Mouse (Mus musculus) MEL (cell line): ENCODE measurements around the gene Amot. TPM values are rescaled to one million over a fixed set of nuclear protein-coding genes. Genes with fewer than 3 reads are reported as not detected.

Source experiments
- DNase-seq: peaks from one replicate; pipeline ENCODE4 v3.0.0; 2011; ENCODE audit warnings: low read depth, low spot score
- H3K27ac ChIP-seq: 2 replicates; pipeline ENCODE4 v1.5.1; 2012; ENCODE audit warnings: low read depth, mild to moderate bottlenecking, control low read depth, low read length, moderate library complexity; ENCODE audit not compliant: control insufficient read depth
- H3K27me3 ChIP-seq, 2 experiments: fragments of 150-350 bp in 1 of 2; sonication (generic) in 1 of 2; 2 replicates each; pipeline ENCODE4 v1.6.1; 2012; ENCODE audit warnings: low read length in 2 of 2, mild to moderate bottlenecking in 2 of 2, improper control_type of control experiment in 1 of 2, moderate library complexity in 1 of 2; ENCODE audit not compliant: insufficient read depth in 2 of 2, control insufficient read depth in 1 of 2
- H3K36me3 ChIP-seq, 2 experiments: 2 replicates each; pipeline ENCODE4 v1.6.1; 2012 to 2014; ENCODE audit warnings: low read length in 2 of 2, improper control_type of control experiment in 1 of 2, inconsistent platforms in 1 of 2, mild to moderate bottlenecking in 1 of 2; ENCODE audit not compliant: insufficient read depth in 2 of 2, control insufficient read depth in 1 of 2
- H3K4me1 ChIP-seq, 2 experiments: fragments of 150-350 bp in 1 of 2; sonication (generic) in 1 of 2; 2 replicates each; pipeline ENCODE4 v1.6.1; 2012; ENCODE audit warnings: low read length in 2 of 2, improper control_type of control experiment in 1 of 2, mild to moderate bottlenecking in 1 of 2; ENCODE audit not compliant: insufficient read depth in 2 of 2, control insufficient read depth in 1 of 2
- H3K4me3 ChIP-seq, 2 experiments: fragments of 150-350 bp in 1 of 2; sonication (generic) in 1 of 2; 2 replicates each; pipeline ENCODE4 v1.5.1; 2012; ENCODE audit warnings: low read depth in 2 of 2, low read length in 2 of 2, mild to moderate bottlenecking in 2 of 2, moderate library complexity in 2 of 2, control low read depth in 1 of 2, improper control_type of control experiment in 1 of 2; ENCODE audit not compliant: control insufficient read depth in 1 of 2, insufficient read depth in 1 of 2
- H3K79me2 ChIP-seq: 2 replicates; pipeline ENCODE4 v1.6.1; 2012; ENCODE audit warnings: mild to moderate bottlenecking, low read length, moderate library complexity; ENCODE audit not compliant: control insufficient read depth, poor library complexity, insufficient read depth
- H3K9ac ChIP-seq: 2 replicates; pipeline ENCODE4 v1.6.1; 2012; ENCODE audit warnings: low read depth, mild to moderate bottlenecking, control low read depth, low read length, moderate library complexity; ENCODE audit not compliant: control insufficient read depth, poor library complexity, severe bottlenecking
- H3K9me3 ChIP-seq: fragments of 150-350 bp; sonication (generic); replicated peaks from 2 replicates; pipeline ENCODE4 v1.6.1; 2012; ENCODE audit warnings: mild to moderate bottlenecking, low read length, improper control_type of control experiment, moderate library complexity; ENCODE audit not compliant: insufficient read depth
- CHD2 ChIP-seq: IDR thresholded peaks from 2 replicates; pipeline ENCODE4 v1.6.1; 2011; ENCODE audit warnings: low read length, improper control_type of control experiment
- CTCF ChIP-seq, 3 experiments: IDR thresholded peaks in 2 of 3; conservative IDR thresholded peaks in 1 of 3; 2 replicates each; pipeline ENCODE4 v1.5.1; 2011 to 2012; ENCODE audit warnings: low read length in 3 of 3, low read depth in 2 of 3, mild to moderate bottlenecking in 2 of 3, improper control_type of control experiment in 1 of 3, inconsistent platforms in 1 of 3, mixed read lengths in 1 of 3, moderate library complexity in 1 of 3; ENCODE audit not compliant: control insufficient read depth in 1 of 3, insufficient read depth in 1 of 3, poor library complexity in 1 of 3, severe bottlenecking in 1 of 3
- ELF1 ChIP-seq: IDR thresholded peaks from 2 replicates; pipeline ENCODE4 v1.6.1; 2014; ENCODE audit warnings: low read depth, mild to moderate bottlenecking, inconsistent platforms, low read length, improper control_type of control experiment, moderate library complexity
- EP300 ChIP-seq, 2 experiments: IDR thresholded peaks; 2 replicates each; pipeline ENCODE4 v1.6.1; 2011; ENCODE audit warnings: improper control_type of control experiment in 2 of 2, low read length in 2 of 2, low read depth in 1 of 2, mild to moderate bottlenecking in 1 of 2
- ETS1 ChIP-seq: IDR thresholded peaks from 2 replicates; pipeline ENCODE4 v1.6.1; 2012; ENCODE audit warnings: low read depth, mild to moderate bottlenecking, inconsistent platforms, low read length, improper control_type of control experiment, moderate library complexity
- GABPA ChIP-seq: IDR thresholded peaks from 2 replicates; pipeline ENCODE4 v1.6.1; 2012; ENCODE audit warnings: low read depth, mild to moderate bottlenecking, inconsistent platforms, low read length, improper control_type of control experiment, moderate library complexity
- HCFC1 ChIP-seq: IDR thresholded peaks from 2 replicates; pipeline ENCODE4 v1.6.1; 2012; ENCODE audit warnings: low read depth, mild to moderate bottlenecking, inconsistent platforms, low read length, improper control_type of control experiment, moderate library complexity
- JUND ChIP-seq: IDR thresholded peaks from 2 replicates; pipeline ENCODE4 v1.6.1; 2011; ENCODE audit warnings: low read depth, mild to moderate bottlenecking, improper control_type of control experiment, low read length
- KAT2A ChIP-seq: conservative IDR thresholded peaks from 2 replicates; pipeline ENCODE4 v1.6.1; 2012; ENCODE audit warnings: low read depth, low read length, improper control_type of control experiment, inconsistent platforms
- MAX ChIP-seq: IDR thresholded peaks from 2 replicates; pipeline ENCODE4 v1.6.1; 2011; ENCODE audit warnings: low read length, improper control_type of control experiment
- MEF2A ChIP-seq: IDR thresholded peaks from 2 replicates; pipeline ENCODE4 v1.6.1; 2014; ENCODE audit warnings: low read depth, mild to moderate bottlenecking, inconsistent platforms, low read length, improper control_type of control experiment; ENCODE audit not compliant: poor library complexity, insufficient replicate concordance, severe bottlenecking; ENCODE audit errors: extremely low read depth
- NRF1 ChIP-seq: IDR thresholded peaks from 2 replicates; pipeline ENCODE4 v1.6.1; 2014; ENCODE audit warnings: low read depth, mild to moderate bottlenecking, inconsistent platforms, low read length, improper control_type of control experiment, moderate library complexity; ENCODE audit not compliant: poor library complexity, insufficient read depth, severe bottlenecking
- POLR2A ChIP-seq, 2 experiments: IDR thresholded peaks; 2 replicates each; pipeline ENCODE4 v1.6.1; 2011 to 2012; ENCODE audit warnings: low read length in 2 of 2, mild to moderate bottlenecking in 2 of 2, control low read depth in 1 of 2, improper control_type of control experiment in 1 of 2, low read depth in 1 of 2, moderate library complexity in 1 of 2; ENCODE audit not compliant: control insufficient read depth in 1 of 2, insufficient read depth in 1 of 2, poor library complexity in 1 of 2
- RAD21 ChIP-seq: IDR thresholded peaks from 2 replicates; pipeline ENCODE4 v1.6.1; 2011; ENCODE audit warnings: mild to moderate bottlenecking, low read depth, low read length, improper control_type of control experiment
- RCOR1 ChIP-seq: IDR thresholded peaks from 2 replicates; pipeline ENCODE4 v1.6.1; 2012; ENCODE audit warnings: low read depth, mild to moderate bottlenecking, inconsistent platforms, low read length, improper control_type of control experiment
- SMC3 ChIP-seq: IDR thresholded peaks from 2 replicates; pipeline ENCODE4 v1.6.1; 2011; ENCODE audit warnings: low read depth, low read length, improper control_type of control experiment
- TBP ChIP-seq: IDR thresholded peaks from 2 replicates; pipeline ENCODE4 v1.8.0; 2011; ENCODE audit warnings: low read depth, low read length, improper control_type of control experiment
- UBTF ChIP-seq: IDR thresholded peaks from 2 replicates; pipeline ENCODE4 v1.6.1; 2012; ENCODE audit warnings: low read depth, mild to moderate bottlenecking, inconsistent platforms, low read length, improper control_type of control experiment, moderate library complexity, borderline replicate concordance; ENCODE audit not compliant: insufficient read depth
- USF1 ChIP-seq: IDR thresholded peaks from 2 replicates; pipeline ENCODE4 v1.6.1; 2014; ENCODE audit warnings: low read depth, mild to moderate bottlenecking, inconsistent platforms, low read length, improper control_type of control experiment, moderate library complexity
- ZC3H11A ChIP-seq: IDR thresholded peaks from 2 replicates; pipeline ENCODE4 v1.6.1; 2012; ENCODE audit warnings: low read depth, mild to moderate bottlenecking, inconsistent platforms, low read length, improper control_type of control experiment
- ZKSCAN1 ChIP-seq: IDR thresholded peaks from 2 replicates; pipeline ENCODE4 v1.6.1; 2012; ENCODE audit warnings: low read depth, mild to moderate bottlenecking, inconsistent platforms, low read length, improper control_type of control experiment, moderate library complexity
- ZMIZ1 ChIP-seq: IDR thresholded peaks from 2 replicates; pipeline ENCODE4 v1.6.1; 2012; ENCODE audit warnings: low read depth, mild to moderate bottlenecking, inconsistent platforms, low read length, improper control_type of control experiment, moderate library complexity
- ZNF384 ChIP-seq: IDR thresholded peaks from 2 replicates; pipeline ENCODE4 v1.6.1; 2012; ENCODE audit warnings: low read depth, mild to moderate bottlenecking, inconsistent platforms, low read length, improper control_type of control experiment
- polyA plus RNA-seq, 2 experiments: library from polyadenylated mRNA; stranded (reverse) in 1 of 2; unstranded in 1 of 2; fragments of >175 nt in 1 of 2; fragments of >200 nt in 1 of 2; gene quantifications; 2 replicates each; pipeline versions ENCODE4 v1.2.1 to v1.2.4; 2012; ENCODE audit warnings: low replicate concordance in 2 of 2, low read depth in 1 of 2; ENCODE audit not compliant: insufficient read length in 2 of 2, insufficient read depth in 1 of 2, missing spikeins in 1 of 2
- total RNA-seq: library from RNA; depleted of rRNA; stranded (reverse); fragments of 300-350 nt; gene quantifications from 2 replicates; pipeline ENCODE4 v1.2.3, GENCODE M21; 2012

The Amot gene
- total and polyA plus RNA-seq, 3 experiments = not detected

- Histone ChIP-seq H3K27ac (no peak overlapping the region), H3K9me3 (no peaks in the 10 kb centered on the region), H3K4me3 (no peak overlapping the region), H3K9ac (no peak overlapping the region), H3K36me3 (no peaks in the 10 kb centered on the region), H3K27me3 (no peaks in the 10 kb centered on the region), H3K79me2 (no peaks in the 10 kb centered on the region), H3K4me1 (no peaks in the 10 kb centered on the region)
- TF ChIP-seq POLR2A (IDR thresholded peaks at IDR 0.05; ENCODE audit: control insufficient read depth in 1 of 2, insufficient read depth in 1 of 2, low read depth in 1 of 2, low read length in 2 of 2, poor library complexity in 1 of 2) (no peak), GABPA (no peak), ETS1 (no peak), CHD2 (no peak), UBTF (no peak), MEF2A (no peak), EP300 (IDR thresholded peaks at IDR 0.05; ENCODE audit: low read depth in 1 of 2, low read length in 2 of 2) (no peak)
- DNase-seq = no peak
Measured at GRCm38 (mm10) chrX:145490821-145491220, 14.2 kb downstream of the Amot start.

DNA sequence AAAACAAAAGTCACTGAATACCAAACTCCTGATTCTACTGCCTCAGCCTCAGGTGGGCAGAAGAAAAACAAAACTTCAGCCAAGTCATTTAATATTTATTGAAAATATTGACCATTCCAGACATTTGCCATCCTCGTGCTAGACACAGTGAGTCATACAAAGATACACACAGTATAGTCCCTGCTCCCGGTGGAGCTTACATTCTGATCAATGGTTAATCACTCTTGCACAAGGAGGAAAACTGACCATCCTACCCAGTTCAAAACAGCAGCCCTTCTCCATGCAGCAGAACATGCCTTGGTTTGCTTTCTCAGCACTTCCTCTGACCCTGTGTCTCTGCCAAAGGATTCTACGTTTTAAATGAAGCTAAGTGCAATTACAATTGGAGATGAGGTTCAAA is 14.6 kb downstream of the Amot start:
- DNase-seq = no peak
- H3K9me3 ChIP-seq = no peaks in the 10 kb centered on the region
- no peak overlapping the region for H3K4me3 ChIP-seq
- H3K4me1 ChIP-seq = no peaks in the 10 kb centered on the region
- no peaks in the 10 kb centered on the region for H3K79me2 ChIP-seq
- TF ChIP-seq ZNF384 (no peak), ZC3H11A (no peak), POLR2A (IDR thresholded peaks at IDR 0.05; ENCODE audit: control insufficient read depth in 1 of 2, insufficient read depth in 1 of 2, low read depth in 1 of 2, low read length in 2 of 2, poor library complexity in 1 of 2) (no peak), CTCF (IDR thresholded peaks at IDR 0.05 in 2 of 3, conservative IDR thresholded peaks at IDR 0.05 in 1 of 3; ENCODE audit: control insufficient read depth in 1 of 3, insufficient read depth in 1 of 3, low read depth in 2 of 3, low read length in 3 of 3, poor library complexity in 1 of 3, severe bottlenecking in 1 of 3) (no peak), USF1 (no peak), KAT2A (no peak), TBP (no peak), ZKSCAN1 (no peak), ZMIZ1 (no peak), GABPA (no peak), SMC3 (no peak), HCFC1 (no peak), MAX (no peak), RCOR1 (no peak), ELF1 (no peak), JUND (no peak), MEF2A (no peak), NRF1 (no peak), ETS1 (no peak), RAD21 (no peak)
- TF ChIP-seq, all 39 proteins: peak for 0
- H3K27ac ChIP-seq = no peak overlapping the region
- H3K27me3 ChIP-seq = no peaks in the 10 kb centered on the region
- H3K9ac ChIP-seq = no peak overlapping the region
- no peaks in the 10 kb centered on the region for H3K36me3 ChIP-seq
